Mouse (Mus musculus) erythroblast, embryonic 14.5 days (primary cell): ENCODE measurements around the gene Donson.

ENCODE experiments used
- GATA1 ChIP-seq: IDR thresholded peaks from 2 replicates; pipeline ENCODE4 v1.6.1; 2012; ENCODE audit warnings: low read length, inconsistent platforms, mixed read lengths
- TAL1 ChIP-seq: IDR thresholded peaks from 3 replicates; pipeline ENCODE4 v1.6.1; 2012; ENCODE audit warnings: low read length, inconsistent platforms, mixed read lengths

- TF ChIP-seq GATA1 (no peak), TAL1 (no peak)
These were observed 55.6 kb downstream of the Donson start for GRCm38 (mm10) chr16:91632940-91633339.
